Mouse (Mus musculus) kidney, postnatal 0 days (tissue): ENCODE data around the gene Ttll3. TPM values are rescaled to one million over a fixed set of nuclear protein-coding genes. Genes with fewer than 3 reads are reported as not detected.

Experiments used
- ATAC-seq: fragments of 200-750 bp; cut with Nextera tagmentation; replicated peaks from 2 replicates; pipeline ENCODE4 v1.8.0; 2017; ENCODE audit warnings: low read depth, moderate number of reproducible peaks, moderate TSS enrichment, moderate library complexity; ENCODE audit not compliant: low FRiP score
- DNase-seq: peaks from one replicate; pipeline ENCODE4 v3.0.0-alpha.2; 2016; ENCODE audit warnings: low spot score
- H3K27ac ChIP-seq: fragments of 300-500 bp; sonication (generic); 2 replicates; pipeline ENCODE4 v1.5.1; 2014; ENCODE audit warnings: mild to moderate bottlenecking
- H3K27me3 ChIP-seq: fragments of 300-500 bp; sonication (generic); 2 replicates; pipeline ENCODE4 v1.6.1; 2014; ENCODE audit warnings: low read length, mixed read lengths; ENCODE audit not compliant: insufficient read depth
- H3K36me3 ChIP-seq: fragments of 300-500 bp; sonication (generic); 2 replicates; pipeline ENCODE4 v1.6.1; 2014; ENCODE audit warnings: low read length, mixed read lengths; ENCODE audit not compliant: insufficient read depth
- H3K4me1 ChIP-seq: fragments of 300-500 bp; sonication (generic); replicated peaks from 2 replicates; pipeline ENCODE4 v1.6.1; 2014; ENCODE audit warnings: antibody characterized with exemption, low read length, mixed read lengths; ENCODE audit not compliant: insufficient read depth
- H3K4me2 ChIP-seq: fragments of 300-500 bp; sonication (generic); 2 replicates; pipeline ENCODE4 v1.6.1; 2014; ENCODE audit warnings: mild to moderate bottlenecking, low read length, moderate library complexity, mixed read lengths
- H3K4me3 ChIP-seq: fragments of 300-500 bp; sonication (generic); replicated peaks from 2 replicates; pipeline ENCODE4 v1.5.1; 2014; ENCODE audit warnings: low read depth, low read length
- H3K9ac ChIP-seq: fragments of 300-500 bp; sonication (generic); 2 replicates; pipeline ENCODE4 v1.6.1; 2014; ENCODE audit warnings: low read depth, low read length
- H3K9me3 ChIP-seq: fragments of 300-500 bp; sonication (generic); replicated peaks from 2 replicates; pipeline ENCODE4 v1.6.1; 2016; ENCODE audit warnings: low read length, inconsistent platforms, mixed read lengths
- CTCF ChIP-seq: IDR thresholded peaks from 2 replicates; pipeline ENCODE4 v1.5.1; 2016; ENCODE audit warnings: antibody characterized with exemption, low read depth, mild to moderate bottlenecking, moderate library complexity
- WGBS: fragments of 180-500 bp; shearing (Covaris S2); extraction: QIAGEN DNeasy Blood & Tissue Kit; methylation state at CpG from one replicate; pipeline ENCODE4 v1.1.7; 2014; 5-methylcytosine and 5-hydroxymethylcytosine counted together
- polyA plus RNA-seq: library from polyadenylated mRNA; unstranded; fragments of >200 nt; fragmentation: Nextera tagmentation; extraction: Ambion mirVana; gene quantifications from 2 replicates; pipeline ENCODE4 v1.2.1, GENCODE M21; 2015

Gene Ttll3
- polyA plus RNA-seq, 1 experiment from 2014 or later: 1.5 TPM

DNA sequence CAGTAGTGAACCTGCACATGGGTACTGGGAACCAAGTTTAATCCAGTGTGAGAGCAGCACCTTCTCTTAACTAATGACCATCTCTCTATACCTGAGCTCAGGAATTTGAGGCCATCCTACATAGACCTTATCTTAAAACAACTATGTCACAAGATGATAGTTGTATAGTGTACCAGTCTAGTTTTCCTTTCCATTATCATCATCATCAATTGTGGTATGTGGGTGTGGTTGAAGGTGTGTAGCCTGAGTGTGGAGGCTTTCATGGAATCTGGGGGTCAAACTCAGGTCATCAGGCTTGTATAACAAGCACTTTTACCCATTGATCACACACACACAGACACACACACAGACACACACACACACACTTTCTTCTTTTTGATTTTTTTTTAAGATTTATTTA, 38.5 kb upstream of the Ttll3 start:
- Histone ChIP-seq H3K4me3 (no peak overlapping the region), H3K9ac (no peak overlapping the region), H3K9me3 (no peaks in the 10 kb centered on the region), H3K27ac (no peak overlapping the region), H3K4me2 (no peak overlapping the region), H3K4me1 (no peaks in the 10 kb centered on the region), H3K36me3 (no peaks in the 10 kb centered on the region), H3K27me3 (no peaks in the 10 kb centered on the region)
- TF ChIP-seq CTCF: no peak
- no peak for DNase-seq
- ATAC-seq: peak; percentile 43; the same call in 1 of the 2 replicates

DNA sequence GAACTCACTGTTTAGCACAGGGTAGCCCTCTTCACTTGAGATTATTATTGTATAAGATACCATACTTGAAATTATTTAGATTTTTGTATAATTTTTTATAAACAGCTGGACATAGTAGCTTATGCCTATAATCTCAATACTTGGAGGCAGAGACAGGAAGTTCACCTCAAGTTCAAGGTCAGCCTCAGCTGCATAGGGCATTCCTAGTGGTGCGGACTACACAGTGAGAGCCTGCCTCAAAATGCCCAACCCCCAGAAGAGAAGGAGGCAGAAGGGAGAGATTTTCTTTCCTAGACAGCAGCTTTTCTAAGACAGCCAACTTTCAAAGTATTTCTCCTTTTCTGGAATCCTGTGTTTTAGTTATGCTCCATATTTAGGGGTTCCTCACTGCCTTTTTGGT, 37.9 kb upstream of the Ttll3 start:
- 58% methylated on average over 1 of the region's 1 CpGs for WGBS
- no peak overlapping the region for H3K27ac ChIP-seq
- ATAC-seq: no peak
- no peaks in the 10 kb centered on the region for H3K36me3 ChIP-seq
- H3K4me1 ChIP-seq: no peaks in the 10 kb centered on the region
- H3K4me2 ChIP-seq: no peak overlapping the region
- no peak overlapping the region for H3K9ac ChIP-seq
- H3K9me3 ChIP-seq: no peaks in the 10 kb centered on the region
- H3K27me3 ChIP-seq: no peaks in the 10 kb centered on the region
- DNase-seq: no peak
- no peak for TF ChIP-seq CTCF
- no peak overlapping the region for H3K4me3 ChIP-seq

DNA sequence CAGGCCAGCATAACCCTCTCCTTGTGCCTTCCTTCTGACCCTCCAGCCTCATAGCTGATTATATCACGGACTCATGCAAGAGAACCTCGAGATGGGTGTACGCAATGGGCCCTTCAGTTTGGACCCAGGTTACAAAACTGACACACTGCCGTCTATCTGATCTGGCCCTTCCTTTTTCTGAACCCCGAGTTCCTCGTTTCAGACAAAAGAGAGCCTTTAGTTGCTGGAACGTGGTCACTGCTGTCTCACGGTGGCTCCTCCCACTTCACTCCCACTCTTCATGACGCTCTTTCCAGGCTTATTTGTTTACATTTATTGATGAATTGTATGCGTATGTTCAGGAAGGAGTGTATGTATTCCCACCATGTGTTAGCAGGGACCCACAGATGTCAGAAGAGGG, 37.4 kb upstream of the Ttll3 start:
- no peak overlapping the region for H3K4me3 ChIP-seq
- no peak for TF ChIP-seq CTCF
- H3K36me3 ChIP-seq: no peaks in the 10 kb centered on the region
- H3K27ac ChIP-seq: no peak overlapping the region
- ATAC-seq: no peak
- H3K9ac ChIP-seq: no peak overlapping the region
- 56% methylated on average over 10 of the region's 10 CpGs for WGBS
- H3K9me3 ChIP-seq: no peaks in the 10 kb centered on the region
- no peaks in the 10 kb centered on the region for H3K27me3 ChIP-seq
- H3K4me1 ChIP-seq: no peaks in the 10 kb centered on the region
- no peak for DNase-seq
- no peak overlapping the region for H3K4me2 ChIP-seq

DNA sequence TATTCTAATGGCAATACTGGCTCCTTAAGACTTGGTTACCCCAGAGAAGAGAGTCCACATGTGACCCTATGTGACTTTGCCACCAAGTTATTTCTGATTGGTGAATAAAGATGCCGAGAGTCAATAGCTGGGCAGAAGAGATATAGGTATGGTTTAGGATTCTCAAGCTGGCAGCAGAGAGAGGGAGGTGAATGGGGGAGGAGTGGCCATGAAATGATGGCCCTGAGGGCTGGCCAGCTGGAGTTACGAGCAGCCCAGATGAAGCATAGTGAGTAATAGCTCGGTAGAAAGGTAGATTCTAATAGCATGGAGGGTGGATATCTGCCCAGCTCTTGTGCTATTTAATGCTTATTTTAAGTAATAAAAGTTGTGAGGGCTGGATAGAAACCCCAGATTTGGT, 36.2 kb upstream of the Ttll3 start:
- DNase-seq (no peak), ATAC-seq (no peak)
- no peak overlapping the region for H3K9ac ChIP-seq
- no peak for TF ChIP-seq CTCF
- no peak overlapping the region for H3K4me2 ChIP-seq
- H3K36me3 ChIP-seq: no peaks in the 10 kb centered on the region
- WGBS: 66% methylated on average over 3 of the region's 3 CpGs
- no peak overlapping the region for H3K4me3 ChIP-seq
- no peaks in the 10 kb centered on the region for H3K4me1 ChIP-seq
- H3K27ac ChIP-seq: no peak overlapping the region
- no peaks in the 10 kb centered on the region for H3K9me3 ChIP-seq
- H3K27me3 ChIP-seq: no peaks in the 10 kb centered on the region

DNA sequence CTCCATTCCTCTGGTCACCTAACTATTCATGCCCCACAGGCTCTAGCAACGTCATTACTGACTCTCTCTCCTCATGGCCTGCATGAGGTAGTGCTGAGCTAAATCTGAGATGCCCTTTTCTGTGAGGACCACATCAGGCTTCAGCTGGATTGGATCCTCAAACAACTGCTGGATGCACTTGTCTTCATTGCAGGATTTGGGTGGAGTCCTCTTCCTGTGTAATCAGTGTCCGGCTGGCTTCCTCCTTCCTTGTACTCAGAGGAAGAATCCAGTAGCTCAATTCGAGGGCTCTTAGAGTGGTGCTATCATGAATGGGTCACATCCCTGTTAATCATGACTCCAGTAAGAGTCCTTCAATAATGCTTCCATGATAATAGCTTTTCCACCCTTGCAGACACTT, 35.4 kb upstream of the Ttll3 start:
- Histone ChIP-seq H3K4me1 (no peaks in the 10 kb centered on the region), H3K27ac (no peak overlapping the region), H3K36me3 (no peaks in the 10 kb centered on the region), H3K27me3 (no peaks in the 10 kb centered on the region), H3K9ac (no peak overlapping the region), H3K4me3 (no peak overlapping the region), H3K9me3 (no peaks in the 10 kb centered on the region), H3K4me2 (no peak overlapping the region)
- TF ChIP-seq CTCF: no peak
- DNase-seq: no peak
- WGBS: 64% methylated on average over 3 of the region's 3 CpGs
- no peak for ATAC-seq

DNA sequence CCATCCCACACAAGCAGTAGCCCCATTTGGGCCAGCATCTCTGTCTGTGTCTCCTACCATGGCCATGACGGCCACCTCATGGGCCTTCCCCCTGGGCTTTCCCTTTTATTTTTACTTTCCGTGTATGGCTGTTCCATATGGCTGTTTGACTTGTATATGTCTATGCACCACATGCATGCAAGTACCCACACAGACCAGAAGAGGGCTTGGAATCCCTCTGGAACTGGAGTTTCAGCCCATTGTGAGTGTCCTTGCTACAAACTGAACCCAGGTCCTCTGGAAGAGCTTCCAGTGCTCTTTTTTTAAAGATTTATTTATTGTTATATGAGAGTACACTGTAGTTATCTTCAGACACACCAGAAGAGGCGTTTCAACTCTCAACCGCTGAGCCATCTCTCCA, 27.6 kb upstream of the Ttll3 start:
- DNase-seq: no peak
- H3K4me1 ChIP-seq: no peaks in the 10 kb centered on the region
- no peak for ATAC-seq
- no peak overlapping the region for H3K9ac ChIP-seq
- TF ChIP-seq CTCF: peak; percentile 26; the same call in 1 of the 2 replicates
- no peaks in the 10 kb centered on the region for H3K27me3 ChIP-seq
- WGBS: 74% methylated on average over 4 of the region's 4 CpGs
- H3K4me3 ChIP-seq: no peak overlapping the region
- no peak overlapping the region for H3K27ac ChIP-seq
- H3K9me3 ChIP-seq: no peaks in the 10 kb centered on the region
- H3K4me2 ChIP-seq: no peak overlapping the region
- H3K36me3 ChIP-seq: no peaks in the 10 kb centered on the region

DNA sequence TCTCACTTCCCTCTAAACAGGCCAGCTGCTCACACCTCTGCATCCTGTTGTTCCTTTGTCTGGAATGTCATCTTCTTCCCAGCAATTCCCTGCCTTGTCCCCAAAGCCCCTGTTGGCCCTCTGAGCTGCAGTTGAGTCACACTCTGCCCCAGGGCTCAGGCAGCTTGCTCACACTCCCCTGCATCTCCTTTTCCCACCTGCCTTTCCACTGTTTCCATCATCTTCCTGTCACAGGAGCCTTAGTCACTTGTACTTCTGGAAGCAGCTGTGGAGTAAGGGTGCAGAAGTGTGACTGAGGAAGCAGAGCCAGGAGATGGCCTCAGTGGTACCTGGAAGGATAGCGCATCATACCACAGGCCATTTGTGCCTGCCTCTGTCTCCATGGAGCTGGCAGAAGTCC, 26.8 kb upstream of the Ttll3 start:
- Histone ChIP-seq H3K4me2 (no peak overlapping the region), H3K9ac (no peak overlapping the region), H3K4me3 (no peak overlapping the region), H3K4me1 (no peaks in the 10 kb centered on the region), H3K36me3 (0 out of 2 replicates have a peak, but pooled peaks cover 6% of the 10 kb centered on the region), H3K27me3 (no peaks in the 10 kb centered on the region), H3K27ac (no peak overlapping the region), H3K9me3 (no peaks in the 10 kb centered on the region)
- WGBS: 86% methylated on average over 1 of the region's 1 CpGs
- DNase-seq: no peak
- TF ChIP-seq CTCF: no peak
- ATAC-seq: no peak
